Mouse (Mus musculus) megakaryocyte progenitor cell, adult 5-6 weeks (primary cell): ENCODE data around the gene Rpl4. TPM values are rescaled to one million over a fixed set of nuclear protein-coding genes. Genes with fewer than 3 reads are reported as not detected.
"Not testable (repeated sequence)": the region's sequence is repeated elsewhere in the genome, so short reads cannot be mapped to it uniquely, and the experiment has no call there.

ENCODE experiments used
- ATAC-seq: replicated peaks from 2 replicates; pipeline ENCODE4 v1.8.0; 2016; ENCODE audit warnings: mild to moderate bottlenecking, moderate TSS enrichment, inconsistent platforms; ENCODE audit not compliant: poor library complexity
- total RNA-seq, 2 experiments: library from RNA; stranded (forward) in 1 of 2; stranded (reverse) in 1 of 2; fragments of 157-497, 149-512 nt in 1 of 2; fragments of 200-1000 nt in 1 of 2; gene quantifications; 2 replicates each; pipeline versions ENCODE4 v1.2.3 to v1.2.4; 2015 to 2017

Rpl4 gene
- total RNA-seq, 2 experiments from 2014 or later, result 2,914 to 4,331 TPM

GRCm38 (mm10) chr9:64197524-64197923 lies 24.3 kb downstream of the Rpl4 start:
- ATAC-seq, result no peak

- ATAC-seq, result no peak
These were observed 25.0 kb downstream of the Rpl4 start for GRCm38 (mm10) chr9:64198068-64198762.

GRCm38 (mm10) chr9:64198763-64199418 lies 25.7 kb downstream of the Rpl4 start:
- ATAC-seq, result not testable (repeated sequence)

GRCm38 (mm10) chr9:64199897-64200296 lies 26.7 kb downstream of the Rpl4 start:
- no peak for ATAC-seq

- ATAC-seq, result peak; percentile 79
These were observed 29.2 kb downstream of the Rpl4 start for GRCm38 (mm10) chr9:64202331-64202730.

GRCm38 (mm10) chr9:64202866-64203265 lies 29.7 kb downstream of the Rpl4 start:
- ATAC-seq, result no peak

- ATAC-seq, result no peak
These were observed 34.4 kb downstream of the Rpl4 start for GRCm38 (mm10) chr9:64207509-64208084.

- no peak for ATAC-seq
These were observed 41.3 kb downstream of the Rpl4 start for GRCm38 (mm10) chr9:64214452-64214851.

- no peak for ATAC-seq
These were observed 42.9 kb downstream of the Rpl4 start for GRCm38 (mm10) chr9:64216090-64216489.

- ATAC-seq, result peak; percentile 48; the same call in 1 of the 2 replicates
These were observed 43.5 kb downstream of the Rpl4 start for GRCm38 (mm10) chr9:64216641-64217040.

- no peak for ATAC-seq
These were observed 44.7 kb downstream of the Rpl4 start for GRCm38 (mm10) chr9:64217887-64218286.

GRCm38 (mm10) chr9:64219305-64219704 lies 46.1 kb downstream of the Rpl4 start:
- ATAC-seq, result no peak

GRCm38 (mm10) chr9:64219772-64220420 lies 46.7 kb downstream of the Rpl4 start:
- ATAC-seq, result no peak

- ATAC-seq, result no peak
These were observed 47.4 kb downstream of the Rpl4 start for GRCm38 (mm10) chr9:64220603-64221002.

- ATAC-seq, result no peak
These were observed 48.3 kb downstream of the Rpl4 start for GRCm38 (mm10) chr9:64221480-64221879.

GRCm38 (mm10) chr9:64222098-64222497 lies 48.9 kb downstream of the Rpl4 start:
- peak; percentile 68 for ATAC-seq

GRCm38 (mm10) chr9:64225805-64226204 lies 52.6 kb downstream of the Rpl4 start:
- ATAC-seq, result no peak

- peak; percentile 73 for ATAC-seq
These were observed 54.6 kb downstream of the Rpl4 start for GRCm38 (mm10) chr9:64227736-64228135.
